Mouse (Mus musculus): ENCODE measurements at regions not wholly inside any gene's neighbourhood (a gene's known extent, or its start where the extent isn't known, plus 50 kb on each side); places are given as distances from the start of the nearest gene placed in this dataset.

GRCm38 (mm10) chr1:57267851-57268250 lies 109.6 kb upstream of the 1700066M21Rik start:
- no peak for DNase-seq (ENCODE audit: low spot score in 2 of 2)

GRCm38 (mm10) chr1:57269679-57270354 lies 107.6 kb upstream of the 1700066M21Rik start:
- DNase-seq (ENCODE audit: low spot score in 2 of 2), result peak; percentile 6 to 31

- no peak for DNase-seq (ENCODE audit: low spot score in 2 of 2)
These were observed 104.8 kb upstream of the 1700066M21Rik start for GRCm38 (mm10) chr1:57272593-57272992.

GRCm38 (mm10) chr1:57281549-57281948 lies 95.9 kb upstream of the 1700066M21Rik start:
- DNase-seq (ENCODE audit: low spot score in 2 of 2), result no peak

GRCm38 (mm10) chr1:57296186-57296585 lies 81.2 kb upstream of the 1700066M21Rik start:
- DNase-seq (ENCODE audit: low spot score in 2 of 2), result no peak

- no peak for DNase-seq (ENCODE audit: low spot score in 2 of 2)
These were observed 78.9 kb upstream of the 1700066M21Rik start for GRCm38 (mm10) chr1:57298557-57298956.

- no peak for DNase-seq (ENCODE audit: low spot score in 2 of 2)
These were observed 76.0 kb upstream of the 1700066M21Rik start for GRCm38 (mm10) chr1:57301260-57301979.

GRCm38 (mm10) chr1:57301980-57302331 lies 75.5 kb upstream of the 1700066M21Rik start:
- no peak for DNase-seq (ENCODE audit: low spot score in 2 of 2)

- no peak for DNase-seq (ENCODE audit: low spot score in 2 of 2)
These were observed 72.7 kb upstream of the 1700066M21Rik start for GRCm38 (mm10) chr1:57304757-57305156.

GRCm38 (mm10) chr1:57322535-57322934 lies 54.9 kb upstream of the 1700066M21Rik start:
- no peak for DNase-seq (ENCODE audit: low spot score in 2 of 2)

- no peak for DNase-seq (ENCODE audit: low spot score in 2 of 2)
These were observed 54.3 kb upstream of the 1700066M21Rik start for GRCm38 (mm10) chr1:57323118-57323517.

- no peak for DNase-seq (ENCODE audit: low spot score in 2 of 2)
These were observed 51.7 kb upstream of the 1700066M21Rik start for GRCm38 (mm10) chr1:57325585-57326165.

Measured in adrenal gland, postnatal 4 days (tissue).